Mouse (Mus musculus) embryonic fibroblast, embryonic 13.5 days (primary cell): Measurements from ENCODE around the gene 2610528A11Rik. TPM values are rescaled to one million over a fixed set of nuclear protein-coding genes. Genes with fewer than 3 reads are reported as not detected.
"Not testable (repeated sequence)": the region's sequence is repeated elsewhere in the genome, so short reads cannot be mapped to it uniquely, and the experiment has no call there.

ENCODE experiments used
- H3K27ac ChIP-seq: 2 replicates; pipeline ENCODE4 v1.5.1; 2012; ENCODE audit warnings: low read length, control low read depth, inconsistent platforms; ENCODE audit not compliant: insufficient read depth
- H3K4me1 ChIP-seq: 2 replicates; pipeline ENCODE4 v1.6.1; 2011; ENCODE audit warnings: low read length; ENCODE audit not compliant: control insufficient read depth, insufficient read depth
- H3K4me3 ChIP-seq: 2 replicates; pipeline ENCODE4 v1.5.1; 2011; ENCODE audit warnings: mild to moderate bottlenecking, control low read depth, low read length; ENCODE audit not compliant: insufficient read depth
- CTCF ChIP-seq: IDR thresholded peaks from 2 replicates; pipeline ENCODE4 v1.5.1; 2011; ENCODE audit warnings: mild to moderate bottlenecking, control low read depth, low read length, moderate library complexity, borderline replicate concordance; ENCODE audit not compliant: insufficient read depth
- POLR2A ChIP-seq: IDR thresholded peaks from 2 replicates; pipeline ENCODE4 v1.6.1; 2011; ENCODE audit warnings: low read depth, mild to moderate bottlenecking, control low read depth, low read length, moderate library complexity
- polyA plus RNA-seq: library from polyadenylated mRNA; stranded (reverse); fragments of >200 nt; gene quantifications from 2 replicates; pipeline ENCODE4 v1.2.4, GENCODE M21; 2011; ENCODE audit warnings: low read depth; ENCODE audit not compliant: missing spikeins, insufficient read length

The 2610528A11Rik gene
- 0.72 TPM in 1 of 2 replicates, not detected in the other for polyA plus RNA-seq

DNA sequence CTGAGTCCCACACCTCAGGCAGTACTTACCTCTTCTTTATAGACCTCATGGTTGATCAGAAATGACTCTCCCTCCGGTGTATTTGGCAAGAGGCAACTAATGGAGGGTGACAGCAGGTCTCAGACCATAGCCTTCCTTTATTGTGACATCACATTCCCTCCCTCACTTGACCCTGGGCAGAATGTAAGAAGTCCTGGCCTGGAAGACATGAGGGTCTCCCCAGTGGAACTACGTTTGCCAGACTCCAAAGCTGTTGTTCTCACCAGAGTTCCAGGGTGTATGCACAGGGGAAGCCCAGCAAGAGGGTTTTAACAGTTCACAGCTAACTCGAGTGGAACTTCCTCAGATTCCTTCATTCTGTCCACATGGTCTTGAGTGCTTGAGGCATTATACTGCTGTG lies at the start of gene 2610528A11Rik:
Gene 2610528A11Rik, minus strand, starts transcription at position 101 of the 400 bp plus-strand sequence.
- H3K27ac ChIP-seq: no peak within 1 kb of the TSS
- TF ChIP-seq POLR2A (no peak), CTCF (no peak)
- no peak within 1 kb of the TSS for H3K4me3 ChIP-seq
- peaks cover 9% of the 10 kb centered on the region for H3K4me1 ChIP-seq

DNA sequence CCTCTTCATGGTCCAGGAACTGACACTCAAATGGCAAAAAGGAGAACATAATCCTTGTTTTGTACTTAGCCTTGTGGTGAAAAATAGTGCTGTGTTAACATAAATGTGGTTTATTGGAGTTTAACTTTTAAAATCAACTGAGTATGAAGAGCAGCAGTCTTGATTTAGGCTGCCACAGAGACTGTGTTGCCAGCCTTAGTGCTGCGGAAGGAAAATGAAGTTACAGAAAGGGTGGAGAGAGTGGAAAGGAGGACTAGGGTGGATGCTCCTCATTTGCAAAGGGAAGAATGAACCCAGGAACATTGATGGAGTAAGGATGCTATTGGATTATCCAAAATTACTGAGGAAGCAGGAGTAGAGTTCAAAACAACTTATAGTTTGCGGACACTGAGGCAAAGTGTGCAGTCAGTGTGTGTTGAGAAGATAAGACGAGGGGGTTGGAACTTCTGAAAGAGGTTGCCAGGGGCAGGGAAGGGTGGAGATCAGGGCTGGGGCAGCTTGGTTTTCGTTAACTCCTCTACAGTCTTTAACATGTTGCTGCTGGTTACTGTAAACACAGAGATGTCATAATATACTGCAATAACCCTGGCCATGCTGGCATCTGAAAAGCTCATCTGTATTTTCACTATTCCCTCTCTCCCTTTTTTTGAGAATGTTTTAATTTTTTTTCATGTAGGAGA lies 49.6 kb upstream of the 2610528A11Rik start:
- H3K27ac ChIP-seq: no peak overlapping the region
- H3K4me1 ChIP-seq: no peaks in the 10 kb centered on the region
- TF ChIP-seq POLR2A (no peak), CTCF (no peak)
- H3K4me3 ChIP-seq: no peak overlapping the region

DNA sequence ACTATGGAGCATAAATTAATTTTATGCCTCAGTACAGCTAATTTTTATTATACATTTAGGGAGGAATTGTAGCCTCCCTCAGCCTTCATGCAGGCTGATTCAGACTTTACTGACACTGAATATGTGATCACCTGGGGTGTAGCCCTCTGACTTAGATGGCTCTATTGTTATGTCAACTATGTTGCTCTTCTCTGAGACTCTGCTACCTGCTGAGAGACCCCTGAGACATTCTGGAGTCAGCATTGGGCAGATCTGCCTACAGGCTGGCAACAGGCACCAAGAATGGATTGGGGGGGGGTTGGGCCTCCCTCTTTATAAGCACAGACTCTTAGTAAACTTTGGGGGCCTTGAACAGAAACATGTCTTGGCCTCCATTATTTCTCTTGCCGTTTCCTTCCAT lies 40.6 kb upstream of the 2610528A11Rik start:
- Histone ChIP-seq H3K27ac (no peak overlapping the region), H3K4me1 (no peaks in the 10 kb centered on the region), H3K4me3 (no peak overlapping the region)
- no peak for TF ChIP-seq CTCF

DNA sequence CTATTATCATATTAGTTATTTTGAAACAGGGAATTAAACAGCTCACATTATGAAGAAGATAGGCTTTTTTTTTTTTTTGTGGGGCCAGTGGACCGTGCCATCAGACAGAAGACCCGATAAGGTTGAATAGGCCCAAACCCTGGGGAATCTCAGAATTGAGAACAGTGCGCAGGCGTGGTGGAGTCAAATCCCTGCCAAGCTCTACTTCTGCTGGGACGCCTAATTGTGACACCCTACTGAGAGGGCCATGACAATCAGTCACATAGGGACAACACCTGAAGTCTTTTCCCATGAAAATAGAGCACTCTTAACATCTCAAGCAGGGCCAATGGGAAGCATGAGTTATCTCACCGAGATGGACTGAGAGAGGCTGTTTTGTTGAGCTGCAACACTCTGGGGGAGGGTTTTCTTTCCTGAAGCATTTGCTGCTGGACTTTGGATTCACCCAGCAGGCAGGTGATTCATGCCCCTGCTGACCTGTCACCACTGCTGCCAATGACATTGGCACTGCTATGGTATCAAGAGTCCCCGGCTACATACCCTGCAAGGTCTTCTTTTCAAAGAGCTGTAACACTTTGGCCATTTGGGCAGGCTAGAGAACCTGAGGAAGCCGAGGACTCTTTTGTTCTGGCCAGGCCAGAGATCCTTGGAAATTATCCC lies 25.4 kb upstream of the 2610528A11Rik start:
- H3K4me1 ChIP-seq: no peaks in the 10 kb centered on the region
- H3K27ac ChIP-seq: no peak overlapping the region
- TF ChIP-seq POLR2A: no peak
- no peak for TF ChIP-seq CTCF
- no peak overlapping the region for H3K4me3 ChIP-seq

- not testable (repeated sequence) for H3K4me1 ChIP-seq, H3K27ac ChIP-seq, H3K4me3 ChIP-seq
Observed at GRCm38 (mm10) chr14:37137596-37137995, 23.8 kb upstream of the 2610528A11Rik start.

GRCm38 (mm10) chr14:37136110-37136509 lies 22.3 kb upstream of the 2610528A11Rik start:
- Histone ChIP-seq H3K4me1 (no peaks in the 10 kb centered on the region; the same call in 1 of the 2 replicates), H3K27ac (no peak overlapping the region), H3K4me3 (no peak overlapping the region)
- TF ChIP-seq POLR2A (no peak), CTCF (no peak)

GRCm38 (mm10) chr14:37135671-37136070 lies 21.8 kb upstream of the 2610528A11Rik start:
- no peak for TF ChIP-seq CTCF
- TF ChIP-seq POLR2A: no peak
- Histone ChIP-seq H3K4me1 (no peaks in the 10 kb centered on the region; the same call in 1 of the 2 replicates), H3K27ac (no peak overlapping the region; the same call in 1 of the 2 replicates), H3K4me3 (peak overlapping the region; percentile 49)

DNA sequence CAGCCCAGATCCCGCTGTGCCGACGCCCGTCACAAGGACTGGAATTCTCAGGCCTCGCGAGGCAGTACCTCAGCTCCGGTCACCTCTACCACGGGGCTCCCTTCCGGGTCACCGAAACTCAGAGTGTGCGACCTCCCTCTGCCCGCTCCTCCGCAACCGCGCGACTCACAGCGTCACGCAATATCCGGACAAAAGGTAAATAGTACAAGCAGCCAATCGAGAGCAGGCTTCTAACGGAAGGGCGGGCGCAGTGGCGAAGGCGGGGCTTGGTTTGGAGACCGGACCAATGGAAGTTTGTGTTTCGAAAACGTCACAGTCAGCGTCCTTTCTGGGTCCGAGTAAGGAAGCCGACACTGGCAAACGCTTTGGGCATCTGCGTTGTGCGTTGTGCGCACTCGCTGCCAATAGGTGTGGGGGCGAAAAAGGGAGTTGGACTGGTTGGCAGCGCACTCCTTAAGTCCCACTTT lies 21.3 kb upstream of the 2610528A11Rik start, which contains the start of gene Ghitm:
Gene Ghitm, minus strand, starts transcription at position 146 of the 467 bp plus-strand sequence.
- no peak for TF ChIP-seq CTCF
- peak; percentile 93 for TF ChIP-seq POLR2A
- H3K4me3 ChIP-seq: peak within 1 kb of the TSS; percentile 70
- no peaks in the 10 kb centered on the region; the same call in 1 of the 2 replicates for H3K4me1 ChIP-seq
- H3K27ac ChIP-seq: peak within 1 kb of the TSS; percentile 92

- Histone ChIP-seq H3K4me1 (no peaks in the 10 kb centered on the region; the same call in 1 of the 2 replicates), H3K27ac (peak overlapping the region; percentile 92), H3K4me3 (peak overlapping the region; percentile 70)
- TF ChIP-seq POLR2A: no peak; the same call in 1 of the 2 replicates
- TF ChIP-seq CTCF: no peak
Observed at GRCm38 (mm10) chr14:37134304-37135126, 20.7 kb upstream of the 2610528A11Rik start.
